Mouse (Mus musculus) right cerebral cortex, postnatal 10 days (tissue): ENCODE measurements around the gene Smyd3.

Experiments
- DNase-seq, 2 experiments: peaks; one replicate each; pipeline ENCODE4 v3.0.0; 2021; ENCODE audit warnings: low spot score in 2 of 2

Smyd3 gene

DNA sequence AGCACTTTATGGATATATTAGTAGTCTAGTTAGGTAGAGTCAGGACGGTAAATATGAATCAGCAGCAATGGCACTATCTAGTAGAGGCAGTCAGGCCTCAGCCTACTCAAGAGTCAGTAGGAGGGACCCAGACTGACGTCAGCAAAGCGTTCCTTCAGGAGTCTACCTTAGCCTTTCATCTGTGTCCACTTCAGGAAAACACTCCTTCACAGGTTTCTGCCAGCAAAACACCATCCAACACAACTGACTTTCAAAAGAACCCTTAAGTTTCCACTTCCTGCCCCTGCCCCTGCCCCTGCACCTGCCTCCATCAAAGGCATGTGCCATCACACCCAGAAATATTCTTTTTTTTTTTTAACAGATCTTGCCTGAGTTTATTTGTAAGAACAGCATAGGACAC is 2.1 kb upstream of the Smyd3 start:
- DNase-seq, result no peak

DNA sequence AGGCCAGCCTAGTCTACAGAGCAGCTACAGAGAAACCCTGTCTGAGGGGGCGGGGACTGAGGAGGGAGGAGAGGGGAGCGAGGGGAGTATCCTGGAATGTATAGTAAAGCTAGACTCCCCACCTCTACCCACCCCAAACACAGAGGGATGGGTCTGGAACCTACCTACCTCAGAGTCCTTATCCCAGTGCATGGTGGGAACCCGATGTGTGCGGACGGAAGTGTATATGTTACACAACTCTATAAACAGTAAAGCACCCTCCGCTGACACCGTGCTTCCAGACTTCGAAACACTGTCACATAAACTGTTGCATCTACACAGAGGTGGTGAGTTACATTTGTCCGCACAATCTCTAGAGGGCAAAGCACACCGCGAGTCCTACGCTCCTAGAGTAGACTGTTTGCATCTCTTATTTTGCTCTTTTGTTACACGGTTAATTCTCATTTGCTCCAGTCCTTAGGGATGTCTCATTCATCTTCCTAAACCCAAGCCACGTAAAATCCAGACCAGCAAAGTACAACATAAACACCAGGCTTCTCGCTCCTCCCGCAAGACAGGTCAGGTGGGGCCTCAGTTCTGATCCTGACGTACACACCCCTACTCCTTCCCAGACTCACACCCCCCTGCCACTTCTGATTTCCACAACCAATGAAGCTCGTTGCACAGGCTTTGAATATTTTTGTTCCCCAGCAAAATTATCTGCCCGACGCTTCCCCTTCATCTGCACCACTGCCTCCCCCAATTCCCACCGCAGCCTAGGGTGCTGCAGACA is 714 bp downstream of the Smyd3 start:
- no peak for DNase-seq

DNA sequence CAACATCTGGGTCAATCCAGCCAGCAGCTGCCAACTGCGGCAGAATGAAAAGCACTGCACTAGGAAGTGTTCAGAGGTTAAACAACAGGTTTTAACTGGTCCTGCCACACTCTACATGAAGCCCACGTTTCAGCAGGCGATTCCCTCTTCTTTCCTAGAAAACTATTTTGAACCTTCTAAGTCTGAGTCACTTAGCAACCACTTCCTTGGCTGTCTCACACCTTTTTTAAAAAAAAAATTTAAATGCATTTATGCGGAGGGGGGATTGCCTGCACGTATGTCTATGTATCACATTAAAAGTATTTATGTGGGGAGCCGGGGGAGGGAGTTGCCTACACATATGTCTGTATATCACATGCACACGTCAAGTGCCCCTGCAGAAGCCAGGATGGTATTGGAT is 5.9 kb downstream of the Smyd3 start:
- DNase-seq, result peak; percentile 40 to 70

DNA sequence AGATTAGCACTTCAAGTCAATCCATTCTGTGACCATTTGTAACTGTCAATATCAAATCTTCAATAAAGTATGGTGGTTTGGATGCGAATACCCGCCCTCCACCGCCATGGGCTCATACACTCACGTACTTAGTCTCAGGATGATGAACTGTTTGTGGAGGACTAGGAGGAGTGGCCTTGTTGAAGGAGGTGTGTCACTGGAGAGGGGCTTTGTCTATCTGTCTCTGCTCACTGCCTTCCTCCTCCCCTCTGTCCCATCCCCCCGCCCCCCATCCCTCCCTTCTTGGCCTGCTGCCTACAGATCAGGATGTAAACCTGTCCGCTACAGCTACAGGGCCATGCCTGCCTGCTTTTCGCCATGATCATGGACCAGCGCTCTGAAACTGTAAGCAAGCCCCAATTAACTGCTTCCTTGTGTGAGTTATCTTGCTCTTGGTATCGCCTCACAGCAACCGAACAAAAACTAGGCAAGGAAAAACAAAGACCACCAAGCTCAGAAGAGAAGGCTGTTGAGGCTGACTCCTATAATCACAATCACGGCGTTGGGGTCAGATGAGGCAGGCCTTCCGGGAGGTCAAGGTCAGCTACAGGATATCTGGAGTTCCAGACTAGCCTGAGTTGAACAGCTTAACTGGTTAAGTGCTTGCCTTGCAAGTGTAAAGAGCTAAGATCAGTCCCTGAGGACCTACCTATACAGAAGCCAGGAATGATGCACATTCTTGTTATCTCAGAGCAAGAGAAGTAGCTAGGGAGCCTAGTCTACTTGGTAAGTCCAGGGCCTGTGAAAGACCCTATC is 7.1 kb downstream of the Smyd3 start:
- DNase-seq, result no peak

DNA sequence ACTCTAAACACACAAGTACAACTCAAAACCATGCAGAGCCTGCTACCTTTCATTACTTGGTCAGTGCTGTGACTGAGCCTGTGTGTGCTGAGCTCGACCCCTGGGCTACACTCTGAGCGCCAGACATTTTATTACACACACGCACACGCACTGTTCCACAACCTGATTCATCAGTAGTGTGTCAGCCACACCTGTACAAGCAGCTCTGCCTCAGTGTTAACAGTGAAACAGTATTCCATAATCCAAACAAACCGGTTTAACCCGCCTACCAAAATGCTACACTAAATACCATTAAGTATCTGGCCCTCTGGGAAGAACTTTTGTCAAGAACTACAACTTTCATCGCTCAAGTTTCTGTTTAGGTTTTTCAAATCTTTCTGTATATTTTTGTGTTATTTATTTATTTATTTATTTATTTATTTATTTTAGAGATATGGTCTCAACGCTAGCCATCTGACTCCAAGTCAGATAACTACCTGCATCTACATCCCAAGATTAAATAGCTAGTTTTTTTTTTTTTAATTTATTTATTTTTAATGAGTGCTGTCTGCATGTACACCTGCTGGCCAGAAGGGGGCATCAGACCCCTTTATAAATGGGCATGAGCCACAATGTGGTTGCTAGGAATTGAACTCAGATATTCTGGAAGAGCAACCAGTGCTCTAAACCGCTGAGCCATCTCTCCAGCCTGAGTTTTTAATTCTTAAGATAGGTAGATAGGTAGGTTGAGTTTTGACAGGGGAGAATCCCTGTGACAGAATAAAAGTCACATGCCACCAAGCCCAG is 11.1 kb downstream of the Smyd3 start:
- no peak for DNase-seq

DNA sequence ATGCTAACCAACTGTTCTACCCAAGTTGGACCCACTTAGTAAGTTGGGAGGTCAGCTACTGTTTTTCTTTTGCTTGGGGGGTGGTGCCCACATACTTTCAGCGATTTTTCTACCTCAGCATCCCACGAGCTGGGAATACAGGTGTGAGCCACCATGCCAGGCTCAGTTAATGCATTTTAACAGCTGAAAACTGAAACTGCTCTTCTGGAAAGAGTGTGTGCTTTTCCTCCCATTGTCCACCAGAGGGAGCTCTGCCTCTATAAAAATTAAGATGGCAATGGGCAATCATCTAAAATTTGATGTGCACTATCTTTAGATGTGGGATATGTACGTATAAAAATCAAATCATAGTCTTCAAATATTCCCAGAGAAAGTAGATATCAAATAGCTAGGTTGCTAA is 15.3 kb downstream of the Smyd3 start:
- no peak for DNase-seq

DNA sequence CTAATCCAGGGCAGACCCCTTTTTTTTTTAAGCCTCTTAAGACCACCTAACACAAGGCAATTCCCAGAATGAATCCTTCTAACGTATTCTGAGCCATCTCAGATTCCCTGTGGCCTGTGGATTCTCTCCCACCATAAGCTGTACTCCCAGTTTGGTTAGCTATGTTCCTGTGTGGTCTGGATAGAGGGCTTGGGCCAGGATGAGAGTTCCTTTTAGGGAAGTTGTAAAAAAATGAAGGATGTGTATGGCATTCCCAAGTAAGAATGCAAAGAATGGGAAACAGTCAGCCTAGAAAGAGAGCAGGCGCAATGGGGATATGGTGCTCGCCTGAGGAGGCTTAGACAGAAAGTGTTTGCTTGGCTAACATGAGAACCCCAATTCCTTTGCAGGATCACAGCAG is 18.6 kb downstream of the Smyd3 start:
- DNase-seq, result no peak

DNA sequence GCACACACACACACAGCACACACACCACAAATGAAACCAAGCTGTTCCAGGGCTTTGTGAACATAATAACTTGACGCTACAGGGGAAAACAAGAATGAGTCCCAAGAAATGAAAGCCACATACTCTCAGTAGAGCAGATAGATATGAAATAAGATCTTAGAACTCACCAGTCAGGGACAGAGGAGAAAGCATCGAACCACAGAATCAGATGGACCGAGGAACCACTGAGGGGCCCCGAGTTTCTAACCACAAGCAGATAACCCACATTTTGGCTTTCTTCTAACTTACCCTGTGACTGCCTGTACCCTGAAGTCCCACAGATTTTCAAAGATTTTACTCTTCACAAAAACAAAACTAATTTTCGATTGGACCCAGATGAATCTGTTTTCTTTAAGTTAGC is 24.9 kb downstream of the Smyd3 start:
- no peak for DNase-seq

DNA sequence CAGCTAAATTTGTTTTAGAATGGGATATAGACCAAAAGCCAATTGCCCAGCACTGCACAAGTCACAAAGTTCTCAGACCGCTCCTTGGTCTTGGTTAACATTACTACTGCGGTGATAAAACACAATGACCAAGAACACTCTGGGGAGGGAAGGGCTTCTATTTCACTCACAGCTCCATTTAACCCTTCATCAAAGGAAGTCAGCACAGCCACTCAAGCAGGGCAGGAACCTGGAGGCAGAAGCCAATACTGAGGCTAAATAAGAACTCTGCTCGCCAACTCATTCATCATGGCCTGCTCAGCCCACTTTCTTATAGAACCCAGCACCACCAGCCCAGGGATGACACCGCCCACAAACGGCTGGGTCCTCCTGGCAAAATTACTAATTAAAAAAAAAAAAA is 29.3 kb downstream of the Smyd3 start:
- no peak for DNase-seq

DNA sequence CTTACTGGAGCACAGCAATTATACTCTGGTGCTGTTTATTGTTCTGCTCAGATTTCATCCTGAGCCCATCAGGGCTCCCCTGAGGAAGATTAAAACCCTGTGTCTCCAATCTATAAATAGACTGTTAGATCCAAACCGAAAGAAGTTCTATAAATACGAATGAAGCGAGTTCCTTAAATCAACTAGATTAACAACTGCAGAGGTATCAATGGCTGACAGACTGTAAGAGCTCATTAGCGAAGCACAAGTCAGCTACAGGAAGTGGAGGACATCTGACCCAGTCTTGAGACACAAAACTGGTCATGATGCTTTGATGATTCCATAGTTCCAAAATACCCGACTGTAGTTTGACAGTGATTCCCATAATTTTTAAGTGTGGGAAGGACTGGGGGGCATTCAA is 29.9 kb downstream of the Smyd3 start:
- DNase-seq, result no peak

DNA sequence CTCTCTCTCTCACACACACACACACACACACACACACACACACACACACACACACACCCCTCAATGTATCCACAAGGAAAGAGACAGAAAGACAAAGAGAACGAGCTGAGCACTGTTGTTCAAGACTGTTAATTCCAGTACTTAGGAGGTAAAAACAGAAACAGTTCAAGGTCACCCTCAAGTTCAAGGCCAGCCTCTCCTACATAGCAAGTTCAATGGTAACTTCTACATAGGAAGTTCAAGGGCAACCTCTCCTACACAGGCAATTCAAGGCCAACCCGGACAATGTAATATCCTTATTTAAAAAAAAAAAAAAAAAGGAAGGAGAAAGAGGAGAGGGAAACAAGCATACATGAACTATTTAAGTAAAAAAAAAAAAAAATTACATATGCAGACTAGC is 30.6 kb downstream of the Smyd3 start:
- no peak for DNase-seq

DNA sequence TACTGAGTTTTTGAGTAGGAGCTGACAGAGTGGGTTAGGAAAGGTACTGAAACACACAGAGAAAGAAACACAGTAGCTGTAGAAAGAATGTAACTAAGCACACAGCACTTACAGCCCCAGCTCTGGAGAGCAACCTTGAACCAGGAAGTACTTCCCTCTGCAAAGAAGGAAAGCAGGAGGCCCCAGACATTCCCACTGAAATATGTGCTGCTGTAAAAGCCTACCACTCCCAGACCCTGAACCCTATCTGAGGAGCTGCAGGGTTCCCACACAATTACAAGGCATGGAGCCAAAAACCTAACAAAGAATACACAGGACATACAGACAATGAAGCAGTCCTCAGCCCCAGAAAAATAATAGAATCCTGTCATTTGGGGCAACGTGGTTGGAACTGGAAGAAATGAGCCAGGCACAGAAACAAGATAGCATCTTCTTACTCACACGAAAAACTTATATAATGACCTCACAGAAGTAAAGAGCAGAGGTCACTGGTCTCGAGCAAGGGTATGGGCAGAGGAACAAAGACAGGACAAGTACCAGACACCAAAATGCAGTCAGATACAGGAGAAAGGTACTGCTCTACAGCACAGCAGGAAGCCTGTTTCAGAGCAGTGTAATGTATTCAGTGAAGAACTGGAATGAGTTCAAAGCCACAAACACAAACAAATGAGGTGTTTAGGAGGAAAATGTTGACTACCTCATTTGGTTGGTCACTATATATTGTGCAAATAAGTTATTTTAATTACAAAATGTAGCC is 31.9 kb downstream of the Smyd3 start:
- no peak for DNase-seq

DNA sequence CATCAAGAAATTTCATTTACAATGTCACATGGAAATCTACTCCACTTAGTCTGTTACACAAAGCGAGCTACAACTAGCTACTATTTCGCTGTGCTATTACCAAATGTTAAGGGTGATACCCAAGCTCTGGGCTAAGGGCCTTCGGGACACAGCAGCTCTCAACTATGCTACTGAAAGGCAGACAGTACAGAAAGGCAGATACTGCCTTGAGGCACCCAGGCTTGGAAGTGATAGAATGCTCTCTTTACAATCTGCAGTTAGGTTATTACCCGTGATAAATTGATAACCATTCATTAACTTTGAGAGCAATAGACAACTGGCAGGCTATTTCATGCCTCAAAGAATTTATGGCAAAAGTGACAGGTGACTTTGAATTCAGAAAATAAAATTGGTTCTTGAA is 37.0 kb downstream of the Smyd3 start:
- no peak for DNase-seq

DNA sequence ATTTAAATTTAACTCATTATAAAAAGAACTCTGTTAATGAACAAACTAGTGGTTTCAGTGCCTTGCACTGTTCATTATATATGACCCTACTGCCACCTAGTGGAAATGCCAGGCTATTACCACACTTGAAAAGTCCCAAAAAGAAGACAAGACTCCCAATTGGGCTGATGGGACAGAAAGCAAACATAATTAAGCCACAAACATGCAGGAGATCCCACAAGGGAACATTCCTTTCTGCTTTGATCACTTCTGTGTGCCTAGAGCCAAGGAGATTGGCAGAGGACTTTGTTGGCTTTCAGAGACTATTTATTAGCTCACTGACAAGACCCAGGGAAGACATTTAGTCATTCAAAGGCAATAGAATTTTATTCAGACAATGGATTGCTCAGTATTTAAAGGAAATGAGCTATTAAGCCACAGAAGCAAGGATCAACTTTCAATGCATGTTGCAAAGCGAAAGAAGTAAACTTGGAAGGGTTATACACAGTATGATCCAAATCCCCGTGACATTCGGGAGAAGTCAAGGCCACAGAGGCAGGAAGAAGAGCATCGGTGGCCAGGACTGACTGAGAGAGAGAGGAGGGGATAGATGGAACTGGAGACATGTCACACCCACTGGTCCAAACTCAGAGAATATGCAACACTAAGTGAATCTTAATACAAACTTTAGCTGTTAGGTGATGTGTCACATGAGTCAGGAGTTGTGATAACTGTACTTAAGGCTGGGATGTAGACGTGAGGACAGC is 40.5 kb downstream of the Smyd3 start:
- DNase-seq, result peak; percentile 65 to 76

DNA sequence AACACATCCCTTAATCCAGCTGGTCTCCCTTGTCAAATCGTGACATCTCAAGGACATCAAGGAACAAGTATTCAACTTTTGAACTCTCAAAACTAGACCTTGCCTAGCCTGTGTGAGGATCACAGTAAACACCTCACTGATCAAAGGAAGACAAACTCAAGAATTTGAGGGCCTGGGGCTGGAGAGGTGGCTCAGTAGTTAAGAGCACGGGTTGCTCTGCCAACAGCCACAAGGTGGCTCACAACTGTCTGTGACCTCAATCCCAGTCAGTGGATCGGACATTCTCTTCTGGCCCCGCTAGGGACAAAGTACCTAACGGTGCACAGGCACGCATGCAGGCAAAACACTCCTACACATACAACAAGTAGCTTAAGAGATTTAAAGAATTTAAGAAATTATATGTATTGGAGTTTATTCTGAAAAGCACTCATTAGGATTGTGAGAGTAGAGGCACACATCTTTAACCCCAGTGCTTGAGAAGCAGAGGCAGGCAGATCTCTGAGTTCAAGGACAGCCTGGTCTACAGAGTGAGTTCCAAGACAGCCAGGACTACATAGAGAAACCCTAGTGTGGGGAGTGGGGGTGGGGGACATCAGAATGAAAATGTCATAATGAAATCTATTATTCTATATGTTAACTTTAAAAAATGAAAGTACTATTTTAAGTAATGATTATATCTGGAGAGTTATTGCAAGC is 41.2 kb downstream of the Smyd3 start:
- DNase-seq, result no peak

DNA sequence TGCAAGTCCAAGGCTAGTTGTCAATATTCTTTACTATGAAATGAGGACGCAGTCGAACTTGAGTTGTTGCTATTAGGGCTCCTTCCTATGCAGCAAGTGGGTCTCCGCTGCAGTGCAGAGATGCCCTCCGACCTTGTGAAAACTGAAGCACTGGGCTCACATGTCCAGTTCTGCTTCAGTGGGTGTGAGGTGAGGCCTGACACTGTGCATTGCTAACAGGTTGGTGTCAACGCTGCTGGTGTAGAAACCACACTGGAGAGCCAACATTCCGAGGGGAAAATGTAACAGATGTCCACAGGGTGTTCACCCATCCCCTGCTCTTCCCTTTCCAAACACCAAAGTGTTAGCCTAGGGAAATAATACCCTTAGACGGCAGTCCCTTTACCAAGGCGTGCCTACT is 43.1 kb downstream of the Smyd3 start:
- DNase-seq, result no peak

DNA sequence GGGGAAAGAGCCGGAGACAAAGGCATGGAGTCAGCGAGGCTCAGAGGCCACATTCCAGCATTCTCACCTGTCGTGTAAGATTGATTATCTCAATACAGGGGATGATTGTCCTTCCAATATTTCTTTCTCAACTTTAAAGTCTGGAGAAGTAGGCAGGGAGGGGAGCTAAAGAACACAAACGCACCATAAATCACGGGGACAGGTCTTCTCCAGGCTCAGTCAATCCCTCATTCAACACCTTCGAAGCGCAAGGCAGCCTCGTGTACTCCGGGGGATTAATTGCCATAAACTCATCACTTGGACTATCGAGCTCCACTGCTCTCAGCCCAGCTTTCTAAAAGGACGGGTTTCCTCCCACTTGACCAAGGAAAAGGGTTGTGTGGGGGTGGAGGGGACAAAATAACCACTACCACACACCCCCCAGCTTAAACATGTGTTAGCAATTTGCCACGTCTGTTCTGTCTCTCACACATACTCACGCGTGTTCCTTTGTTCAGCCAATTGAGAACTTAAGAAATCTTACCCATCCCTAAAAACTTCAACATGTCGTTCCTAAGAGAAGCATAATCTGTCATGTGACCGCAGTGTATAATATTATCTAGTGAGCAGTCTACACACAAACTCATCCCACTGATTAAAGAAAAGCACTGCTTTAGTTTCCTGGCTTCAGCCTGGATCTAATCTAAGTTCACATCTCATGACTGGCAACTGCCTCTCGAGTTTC is 43.8 kb downstream of the Smyd3 start:
- DNase-seq, result no peak

DNA sequence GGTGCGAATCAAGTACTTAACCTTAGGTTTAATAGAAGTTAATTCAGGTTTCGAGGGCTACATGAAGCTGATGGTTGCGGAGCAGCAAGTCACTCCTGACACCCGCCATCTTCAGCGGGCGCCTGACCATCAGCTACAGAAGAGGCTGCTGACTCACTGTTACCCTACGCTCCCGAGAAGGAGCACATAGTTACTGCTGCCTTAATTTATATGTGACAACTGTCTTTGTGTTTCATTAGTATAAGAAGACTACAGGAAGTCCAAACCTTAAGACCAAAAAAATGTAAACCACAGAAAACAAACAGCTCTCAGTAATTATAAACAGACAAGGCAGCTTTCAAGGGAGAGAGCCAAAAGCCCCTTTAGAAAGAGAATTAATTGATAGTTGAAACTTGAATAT is 49.9 kb downstream of the Smyd3 start:
- DNase-seq, result no peak

DNA sequence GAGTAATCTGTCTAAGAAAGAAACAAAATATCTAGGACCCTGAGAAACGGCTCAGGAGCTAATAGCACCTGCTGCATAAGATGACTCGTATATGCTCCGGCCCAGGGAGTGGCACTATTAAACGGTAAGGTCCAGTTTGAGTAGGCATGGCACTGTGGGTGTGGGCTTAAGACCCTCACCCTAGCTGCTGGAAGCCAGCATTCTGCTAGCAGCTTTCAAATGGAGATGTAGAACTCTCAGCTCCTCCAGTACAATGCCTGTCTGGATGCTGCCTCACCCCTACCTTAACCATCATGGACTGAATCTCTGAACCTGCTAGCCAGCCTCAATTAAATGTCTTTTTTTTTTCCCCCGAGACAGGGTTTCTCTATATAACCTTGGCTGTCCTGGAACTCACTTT is 55.5 kb downstream of the Smyd3 start:
- DNase-seq, result no peak
